ENCODE assay signal across 14 mouse cellular contexts in the genomic region with DNA sequence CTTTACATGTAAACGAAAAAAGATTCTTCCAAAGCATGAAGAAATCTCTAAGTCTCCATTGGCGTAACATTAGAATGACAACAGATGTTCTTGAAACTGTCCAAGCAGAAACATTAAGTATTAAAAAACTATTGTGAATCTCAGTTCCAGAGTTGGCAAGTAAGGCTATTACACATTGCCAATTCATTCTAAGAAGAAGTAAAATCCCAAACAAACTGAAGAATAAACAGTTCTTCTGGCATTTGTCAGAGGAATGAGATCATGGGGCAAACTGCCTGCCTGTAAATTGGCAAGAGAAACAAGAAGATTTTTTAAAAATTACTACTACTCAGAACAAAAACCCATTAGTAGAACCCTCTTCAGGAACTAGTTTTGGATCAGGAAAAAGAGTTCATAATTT.
DNase-seq lines count a peak whose midpoint lies in the region; ATAC-seq lines count a peak whose summit lies in the region.
"Had no signal": no experiment of that assay in that cellular context is flagged by ENCODE, and none has a peak within 500 bp of the region (broad histone marks: within the 10 kb centered on the region; RNA-seq: fewer than 3 reads in every experiment).

No protein-coding gene starts in this region.

- ATAC-seq in forebrain, embryonic 14.5 days = no peak
- ATAC-seq in forebrain, embryonic 15.5 days (replicated peaks) = no peak
- ATAC-seq in neural tube, embryonic 15.5 days (ENCODE audit: low FRiP score) = no peak
- ATAC-seq: inflammation-experienced regulatory T-cells, adult 6 months had no signal

- peak; percentile 33 for DNase-seq in forebrain, embryonic 14.5 days (ENCODE audit: low spot score)
- peak; percentile 19 for DNase-seq in ovary, postnatal 14 days (ENCODE audit: low spot score)
- DNase-seq in ovary, adult 18-20 months (ENCODE audit: low spot score) = no peak
- peak; percentile 44 for DNase-seq in gastrocnemius, postnatal 25 days
- DNase-seq in lung, postnatal 36 days = peak; percentile 55
- DNase-seq in retina, embryonic 14.5 days (ENCODE audit: low spot score) = no peak
- DNase-seq: kidney, postnatal 14 days; liver; spleen, adult 18-20 months had no signal

- no peak overlapping the region for H3K27ac ChIP-seq in forebrain, embryonic 14.5 days (ENCODE audit: low read depth, low read length)
- H3K27ac ChIP-seq in forebrain, embryonic 15.5 days (replicated peaks) = no peak overlapping the region
- no peak overlapping the region for H3K27ac ChIP-seq in neural tube, embryonic 15.5 days (replicated peaks)
- H3K27ac ChIP-seq: forebrain, embryonic 10.5 days; heart, embryonic 15.5 days had no signal

- no peaks in the 10 kb centered on the region for H3K9me3 ChIP-seq in forebrain, embryonic 14.5 days (replicated peaks; ENCODE audit: control insufficient read depth, low read length)
- H3K9me3 ChIP-seq in forebrain, embryonic 15.5 days = no peaks in the 10 kb centered on the region
- H3K9me3 ChIP-seq in neural tube, embryonic 15.5 days (replicated peaks) = no peaks in the 10 kb centered on the region
- H3K9me3 ChIP-seq: forebrain, embryonic 10.5 days; heart, embryonic 15.5 days had no signal

- no peaks in the 10 kb centered on the region for H3K4me1 ChIP-seq in forebrain, embryonic 14.5 days (ENCODE audit: control insufficient read depth, insufficient read depth, low read length)
- H3K4me1 ChIP-seq in forebrain, embryonic 15.5 days = peaks cover 4% of the 10 kb centered on the region
- H3K4me1 ChIP-seq in neural tube, embryonic 15.5 days = no peaks in the 10 kb centered on the region
- H3K4me1 ChIP-seq: forebrain, embryonic 10.5 days; heart, embryonic 15.5 days had no signal

- H3K9ac ChIP-seq in forebrain, embryonic 14.5 days (ENCODE audit: low read length) = no peak overlapping the region
- no peak overlapping the region for H3K9ac ChIP-seq in forebrain, embryonic 15.5 days (replicated peaks)
- no peak overlapping the region for H3K9ac ChIP-seq in neural tube, embryonic 15.5 days (replicated peaks)
- H3K9ac ChIP-seq: heart, embryonic 15.5 days had no signal

- no peak overlapping the region for H3K4me3 ChIP-seq in forebrain, embryonic 14.5 days (ENCODE audit: low read depth, low read length)
- no peak overlapping the region for H3K4me3 ChIP-seq in forebrain, embryonic 15.5 days
- no peak overlapping the region for H3K4me3 ChIP-seq in neural tube, embryonic 15.5 days (replicated peaks)
- H3K4me3 ChIP-seq: forebrain, embryonic 10.5 days; heart, embryonic 15.5 days had no signal

- H3K36me3 ChIP-seq in forebrain, embryonic 14.5 days (ENCODE audit: control insufficient read depth, insufficient read depth, low read length) = no peaks in the 10 kb centered on the region
- no peaks in the 10 kb centered on the region for H3K36me3 ChIP-seq in forebrain, embryonic 15.5 days
- no peaks in the 10 kb centered on the region for H3K36me3 ChIP-seq in neural tube, embryonic 15.5 days
- H3K36me3 ChIP-seq: forebrain, embryonic 10.5 days; heart, embryonic 15.5 days had no signal

- 57% methylated on average over 2 of the region's 2 CpGs for WGBS in forebrain, embryonic 14.5 days
- WGBS in forebrain, embryonic 15.5 days = 48% methylated on average over 2 of the region's 2 CpGs
- WGBS in neural tube, embryonic 15.5 days = 75% methylated on average over 2 of the region's 2 CpGs

- H3K4me2 ChIP-seq in forebrain, embryonic 14.5 days (ENCODE audit: low read length) = no peak overlapping the region
- H3K4me2 ChIP-seq in forebrain, embryonic 15.5 days (replicated peaks) = no peak overlapping the region
- H3K4me2 ChIP-seq in neural tube, embryonic 15.5 days = no peak overlapping the region
- H3K4me2 ChIP-seq: heart, embryonic 15.5 days had no signal

- no peaks in the 10 kb centered on the region for H3K27me3 ChIP-seq in forebrain, embryonic 14.5 days (replicated peaks; ENCODE audit: control insufficient read depth, insufficient read depth, low read length)
- H3K27me3 ChIP-seq in forebrain, embryonic 15.5 days = no peaks in the 10 kb centered on the region
- H3K27me3 ChIP-seq in neural tube, embryonic 15.5 days (replicated peaks) = no peaks in the 10 kb centered on the region
- H3K27me3 ChIP-seq: heart, embryonic 15.5 days had no signal

Comparison
In these comparisons a context has a peak if more than half of its experiments do, and no peak if none do; other contexts are left out.
1. DNase-seq: peak in forebrain, embryonic 14.5 days (single experiment), ovary, postnatal 14 days (single experiment), gastrocnemius, postnatal 25 days (single experiment) and lung, postnatal 36 days (single experiment); none in ovary, adult 18-20 months (single experiment) and retina, embryonic 14.5 days (single experiment).